Mouse (Mus musculus) E14TG2a.4 (cell line): ENCODE measurements around the gene Mat2a.
"Not testable (repeated sequence)": the region's sequence is repeated elsewhere in the genome, so short reads cannot be mapped to it uniquely, and the experiment has no call there.

ENCODE experiments used
- H3K27me3 ChIP-seq: 2 replicates; pipeline ENCODE4 v1.6.1; 2014; ENCODE audit warnings: low read length, control low read depth; ENCODE audit not compliant: insufficient read depth
- H3K36me3 ChIP-seq: 2 replicates; pipeline ENCODE4 v1.6.1; 2014; ENCODE audit warnings: low read length, control low read depth; ENCODE audit not compliant: insufficient read depth
- H3K4me1 ChIP-seq: replicated peaks from 2 replicates; pipeline ENCODE4 v1.6.1; 2014; ENCODE audit warnings: low read depth, low read length, control low read depth
- H3K4me3 ChIP-seq: replicated peaks from 2 replicates; pipeline ENCODE4 v1.5.1; 2014; ENCODE audit warnings: mild to moderate bottlenecking, low read length
- H3K9me3 ChIP-seq: 2 replicates; pipeline ENCODE4 v1.6.1; 2014; ENCODE audit warnings: low read length, control low read depth
- CTCF ChIP-seq: conservative IDR thresholded peaks from 2 replicates; pipeline ENCODE4 v1.5.1; 2014; ENCODE audit warnings: low read length
- NANOG ChIP-seq: IDR thresholded peaks from 2 replicates; pipeline ENCODE4 v1.6.1; 2014; ENCODE audit warnings: borderline replicate concordance, low read length, mixed read lengths
- POU5F1 ChIP-seq: IDR thresholded peaks from 2 replicates; pipeline ENCODE4 v1.6.1; 2014; ENCODE audit warnings: low read length, borderline replicate concordance

The Mat2a gene

DNA sequence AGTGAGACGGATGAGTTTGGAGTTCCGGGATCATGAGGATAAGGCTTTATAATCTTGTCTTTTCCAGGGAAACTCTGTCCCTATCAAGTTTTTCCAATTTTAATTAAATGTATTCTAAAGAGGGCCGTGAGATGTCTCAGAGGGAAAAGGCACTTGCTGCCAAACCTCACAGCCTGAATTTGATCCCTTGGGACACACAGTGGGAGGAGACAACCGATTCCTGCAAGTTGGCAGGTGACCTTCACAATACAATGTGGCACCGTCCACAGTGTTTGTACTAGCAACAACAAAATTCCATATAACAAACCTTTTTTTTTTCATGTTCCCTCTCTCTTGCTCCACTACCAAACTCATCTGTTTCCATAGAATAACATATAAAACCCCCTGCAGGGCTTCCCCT, 19.6 kb upstream of the Mat2a start:
- TF ChIP-seq CTCF: no peak
- no peak for TF ChIP-seq NANOG
- TF ChIP-seq POU5F1: no peak
- Histone ChIP-seq H3K36me3 (no peaks in the 10 kb centered on the region), H3K27me3 (no peaks in the 10 kb centered on the region), H3K4me3 (no peak overlapping the region), H3K4me1 (peaks cover 29% of the 10 kb centered on the region), H3K9me3 (no peaks in the 10 kb centered on the region)

DNA sequence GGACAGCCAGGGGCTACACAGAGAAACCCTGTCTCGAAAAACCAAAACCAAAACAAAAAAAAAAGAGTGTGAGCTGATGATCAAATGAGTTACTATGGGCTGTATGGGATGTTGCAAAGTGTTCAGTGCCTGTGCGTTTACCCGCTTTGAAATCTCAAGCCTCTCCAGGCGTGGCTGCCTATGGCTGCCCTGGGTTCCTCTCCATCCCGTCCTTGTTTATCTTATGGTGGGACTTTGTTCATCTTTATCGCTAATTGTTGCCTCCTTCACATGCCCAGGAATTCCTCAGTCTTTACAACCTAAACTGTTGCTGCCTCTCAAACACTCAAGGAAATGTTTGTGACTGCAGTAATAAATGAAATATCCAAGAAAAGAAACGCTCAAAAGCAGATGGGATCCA, 19.1 kb upstream of the Mat2a start:
- no peak overlapping the region for H3K4me3 ChIP-seq
- no peaks in the 10 kb centered on the region for H3K9me3 ChIP-seq
- H3K4me1 ChIP-seq: peaks cover 32% of the 10 kb centered on the region
- no peaks in the 10 kb centered on the region for H3K27me3 ChIP-seq
- TF ChIP-seq POU5F1: no peak
- no peak for TF ChIP-seq NANOG
- no peak for TF ChIP-seq CTCF
- H3K36me3 ChIP-seq: no peaks in the 10 kb centered on the region

DNA sequence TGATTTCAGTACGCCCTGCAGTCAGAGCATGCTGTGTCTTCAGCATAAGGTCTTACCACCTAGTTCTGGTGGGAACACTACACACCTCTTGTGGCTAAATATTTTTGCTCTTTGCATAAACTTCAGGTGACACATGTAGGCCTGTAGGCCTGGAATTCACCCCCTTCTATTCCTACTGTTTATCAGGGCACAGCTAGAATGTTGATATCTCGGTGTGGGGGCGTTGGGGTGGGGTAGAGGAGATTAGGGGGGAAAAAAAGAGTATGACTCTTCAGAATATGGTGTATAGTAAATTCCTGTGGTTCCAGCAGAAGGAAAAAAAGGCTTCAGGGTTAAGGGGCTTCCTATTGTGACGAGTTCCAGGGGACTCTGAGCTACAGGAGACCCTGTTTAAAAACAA, 17.2 kb upstream of the Mat2a start:
- Histone ChIP-seq H3K9me3 (no peaks in the 10 kb centered on the region), H3K36me3 (no peaks in the 10 kb centered on the region), H3K4me1 (peaks cover 49% of the 10 kb centered on the region), H3K27me3 (no peaks in the 10 kb centered on the region), H3K4me3 (no peak overlapping the region)
- TF ChIP-seq POU5F1 (no peak), NANOG (no peak), CTCF (no peak)

DNA sequence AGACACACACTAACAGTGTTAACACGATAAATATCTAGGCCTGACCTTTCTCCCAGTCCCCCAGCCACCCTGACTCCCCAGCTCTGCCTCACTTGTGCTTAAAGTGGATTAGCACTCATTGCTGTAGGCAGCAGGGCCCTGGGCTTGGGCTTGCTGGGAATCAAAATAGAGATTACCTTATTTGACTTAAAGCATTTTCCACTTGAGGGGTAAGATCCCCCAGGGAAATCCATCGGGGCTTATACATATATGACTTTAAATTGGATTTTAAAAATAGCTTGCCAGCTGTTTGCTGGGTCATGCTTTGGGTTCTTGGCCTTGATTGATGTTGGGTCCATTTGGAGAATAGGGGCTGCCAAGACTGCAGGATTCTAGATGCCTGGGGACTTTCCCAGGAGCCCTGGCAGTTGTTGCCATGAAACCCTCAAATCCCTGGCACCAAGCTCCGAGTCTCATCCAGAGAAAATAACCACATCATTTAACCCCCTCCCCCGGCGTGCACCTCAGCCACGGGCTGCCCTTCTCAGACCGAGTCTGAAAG, 15.5 kb upstream of the Mat2a start:
- H3K4me3 ChIP-seq: no peak overlapping the region
- TF ChIP-seq NANOG (no peak), CTCF (no peak), POU5F1 (no peak)
- no peaks in the 10 kb centered on the region for H3K9me3 ChIP-seq
- H3K27me3 ChIP-seq: no peaks in the 10 kb centered on the region
- no peaks in the 10 kb centered on the region for H3K36me3 ChIP-seq
- peaks cover 55% of the 10 kb centered on the region for H3K4me1 ChIP-seq

DNA sequence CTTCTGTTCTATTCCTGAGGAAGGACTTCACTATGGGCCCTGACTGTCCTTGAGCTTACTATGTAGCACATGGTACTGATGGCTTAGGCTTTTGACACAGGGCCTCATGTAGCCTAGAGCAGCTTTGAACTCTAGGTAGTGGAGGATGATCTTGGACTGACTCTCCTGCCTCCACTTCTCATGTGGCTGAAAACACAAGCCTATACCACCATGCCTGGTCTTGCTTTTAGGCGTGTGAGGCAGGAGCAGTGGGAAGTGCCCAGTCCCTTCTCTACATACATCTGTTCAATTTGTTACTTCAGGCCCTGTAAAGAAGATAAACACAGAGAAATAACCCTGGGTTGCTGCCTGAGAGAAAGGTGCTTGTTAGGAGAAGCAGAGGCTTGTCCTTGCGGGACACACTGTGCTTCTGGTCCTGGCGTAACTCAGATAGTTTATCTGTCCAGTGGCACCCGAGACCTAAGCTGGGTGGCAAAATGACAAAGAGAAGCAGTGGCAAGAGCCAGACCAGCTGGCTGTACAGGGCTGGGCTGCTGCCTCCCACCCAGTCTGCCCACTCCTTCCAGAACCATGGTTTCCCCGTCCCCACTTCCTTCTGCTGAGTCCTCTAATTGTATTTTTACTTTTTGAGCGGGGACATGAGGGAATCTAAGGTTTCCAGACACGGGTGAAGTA, 14.9 kb upstream of the Mat2a start:
- H3K4me1 ChIP-seq: peaks cover 53% of the 10 kb centered on the region
- no peaks in the 10 kb centered on the region for H3K36me3 ChIP-seq
- TF ChIP-seq POU5F1 (no peak), CTCF (no peak), NANOG (no peak)
- H3K9me3 ChIP-seq: no peaks in the 10 kb centered on the region
- H3K27me3 ChIP-seq: peaks cover 2% of the 10 kb centered on the region; the same call in 1 of the 2 replicates
- H3K4me3 ChIP-seq: no peak overlapping the region

DNA sequence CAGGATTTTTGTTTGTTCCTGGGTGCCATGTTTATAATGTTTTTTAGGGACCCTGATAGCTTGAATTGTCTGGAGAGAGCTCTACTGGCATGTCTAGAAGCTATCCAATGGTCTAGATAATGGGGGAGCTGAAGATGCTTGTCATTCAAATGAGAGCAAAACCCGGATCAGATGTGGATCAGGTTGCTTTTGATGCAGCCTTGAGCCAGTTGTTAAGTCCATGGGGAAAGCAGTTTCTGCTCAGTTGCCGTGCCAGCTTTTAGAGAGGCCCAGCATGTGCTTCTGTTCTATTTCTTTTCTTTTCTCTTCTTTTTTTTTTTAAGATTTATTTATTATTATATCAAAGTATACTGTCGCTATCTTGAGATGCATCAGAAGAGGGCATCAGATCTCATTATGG, 14.2 kb upstream of the Mat2a start:
- peaks cover 7% of the 10 kb centered on the region; the same call in 1 of the 2 replicates for H3K27me3 ChIP-seq
- no peak for TF ChIP-seq POU5F1
- no peak for TF ChIP-seq NANOG
- TF ChIP-seq CTCF: no peak
- no peaks in the 10 kb centered on the region for H3K36me3 ChIP-seq
- H3K9me3 ChIP-seq: no peaks in the 10 kb centered on the region
- no peak overlapping the region for H3K4me3 ChIP-seq
- H3K4me1 ChIP-seq: peaks cover 47% of the 10 kb centered on the region

DNA sequence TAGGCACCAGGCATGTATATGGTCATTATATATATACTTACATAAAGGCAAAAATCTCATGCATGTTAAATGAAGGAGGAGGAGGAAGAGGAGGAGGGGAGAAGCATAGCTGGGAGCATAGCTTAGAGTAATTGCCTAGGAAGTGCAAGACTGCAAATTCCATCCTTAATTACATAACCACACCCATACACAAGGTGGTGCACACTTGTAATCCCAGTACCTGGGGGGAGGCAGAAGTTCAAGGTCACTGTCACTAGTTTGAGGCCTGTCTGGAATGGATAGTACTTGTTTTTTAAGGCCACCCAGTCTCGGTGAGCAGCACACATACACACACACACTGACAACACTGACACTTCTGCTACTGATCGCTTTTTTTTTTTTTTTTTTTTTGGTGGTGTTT, 13.0 kb upstream of the Mat2a start:
- H3K36me3 ChIP-seq: no peaks in the 10 kb centered on the region
- no peaks in the 10 kb centered on the region for H3K9me3 ChIP-seq
- H3K4me1 ChIP-seq: peaks cover 44% of the 10 kb centered on the region
- peaks cover 12% of the 10 kb centered on the region; the same call in 1 of the 2 replicates for H3K27me3 ChIP-seq
- no peak overlapping the region for H3K4me3 ChIP-seq
- no peak for TF ChIP-seq POU5F1
- TF ChIP-seq CTCF: no peak
- TF ChIP-seq NANOG: no peak

DNA sequence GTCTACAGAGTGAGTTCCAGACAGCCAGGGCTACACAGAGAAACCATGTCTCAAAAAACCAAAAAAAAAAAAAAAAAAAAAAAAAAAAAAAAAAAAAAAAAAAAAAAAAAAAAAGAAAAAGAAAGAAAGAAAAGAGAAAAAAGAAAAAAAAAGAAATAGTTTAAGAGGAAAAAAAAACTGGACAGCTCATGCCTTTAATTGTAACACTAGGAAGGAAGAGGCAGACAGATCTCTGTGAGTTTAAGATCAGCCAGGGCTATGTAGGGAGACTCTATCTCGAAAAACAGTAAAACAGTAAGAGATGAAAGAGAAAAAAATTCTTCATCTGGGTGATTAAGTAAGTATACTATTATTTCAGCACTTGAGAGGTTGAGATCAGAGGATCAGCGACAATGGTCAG, 12.4 kb upstream of the Mat2a start:
- H3K4me1 ChIP-seq: peaks cover 44% of the 10 kb centered on the region
- H3K36me3 ChIP-seq, H3K9me3 ChIP-seq, H3K4me3 ChIP-seq: not testable (repeated sequence)
- H3K27me3 ChIP-seq: peaks cover 15% of the 10 kb centered on the region; the same call in 1 of the 2 replicates

DNA sequence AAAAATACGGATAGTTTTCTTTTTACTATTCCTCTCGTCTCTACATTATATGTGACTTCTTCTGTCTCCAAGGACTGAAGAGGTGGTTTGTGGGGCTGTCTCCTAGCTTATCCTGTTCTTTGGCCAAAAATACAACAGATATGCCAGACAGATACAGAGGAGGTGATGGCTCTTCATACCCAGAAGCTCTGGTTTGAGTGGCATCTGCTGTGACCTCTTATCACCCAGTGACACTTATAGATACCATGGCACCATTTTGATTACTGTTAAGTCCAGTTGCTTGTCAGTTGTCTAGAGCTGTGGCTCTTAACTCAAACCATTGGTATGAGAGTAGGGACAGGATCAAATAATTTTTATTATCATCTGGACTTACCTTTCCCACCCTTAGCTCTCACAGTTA, 8.1 kb upstream of the Mat2a start:
- Histone ChIP-seq H3K9me3 (no peaks in the 10 kb centered on the region), H3K36me3 (no peaks in the 10 kb centered on the region), H3K27me3 (peaks cover 20% of the 10 kb centered on the region; the same call in 1 of the 2 replicates), H3K4me1 (peaks cover 13% of the 10 kb centered on the region), H3K4me3 (no peak overlapping the region)
- TF ChIP-seq CTCF (no peak), POU5F1 (no peak), NANOG (no peak)
